Mouse (Mus musculus) thymus, postnatal 10 days (tissue): ENCODE data around the gene Lmod2.

Experiments
- DNase-seq, 2 experiments: peaks; one replicate each; pipeline ENCODE4 v3.0.0; 2021; ENCODE audit warnings: low spot score in 2 of 2

Gene Lmod2

GRCm38 (mm10) chr6:24641286-24641685 is 43.7 kb downstream of the Lmod2 start:
- no peak for DNase-seq

GRCm38 (mm10) chr6:24642161-24642560 is 44.6 kb downstream of the Lmod2 start:
- DNase-seq, result no peak

- DNase-seq, result no peak
These were observed 45.4 kb downstream of the Lmod2 start for GRCm38 (mm10) chr6:24642960-24643359.

- no peak for DNase-seq
These were observed 47.9 kb downstream of the Lmod2 start for GRCm38 (mm10) chr6:24645346-24646053.

- no peak for DNase-seq
These were observed 49.6 kb downstream of the Lmod2 start for GRCm38 (mm10) chr6:24647103-24647691.

- DNase-seq, result no peak
These were observed 50.8 kb downstream of the Lmod2 start for GRCm38 (mm10) chr6:24648403-24648802.

GRCm38 (mm10) chr6:24650719-24651118 is 53.2 kb downstream of the Lmod2 start:
- DNase-seq, result no peak

- DNase-seq, result no peak
These were observed 54.0 kb downstream of the Lmod2 start for GRCm38 (mm10) chr6:24651538-24651937.
